Mouse (Mus musculus): ENCODE measurements around the gene Uqcr11.

Gene Uqcr11

GRCm38 (mm10) chr10:80406684-80407501, at the start of gene Uqcr11:
TSS of gene Uqcr11 (minus strand) at chr10:80406830.
- peak; percentile 88 for DNase-seq (ENCODE audit: low read depth, low spot score)

GRCm38 (mm10) chr10:80455697-80456096, 49.1 kb upstream of the Uqcr11 start:
- no peak for DNase-seq (ENCODE audit: low read depth, low spot score)

GRCm38 (mm10) chr10:80454781-80455180, 48.2 kb upstream of the Uqcr11 start:
- no peak for DNase-seq (ENCODE audit: low read depth, low spot score)

- DNase-seq (ENCODE audit: low read depth, low spot score), result no peak
Observed at GRCm38 (mm10) chr10:80453601-80454000, 47.0 kb upstream of the Uqcr11 start.

- peak; percentile 24 for DNase-seq (ENCODE audit: low read depth, low spot score)
Observed at GRCm38 (mm10) chr10:80450599-80450998, 44.0 kb upstream of the Uqcr11 start.

- peak; percentile 72 for DNase-seq (ENCODE audit: low read depth, low spot score)
Observed at GRCm38 (mm10) chr10:80445898-80446601, 39.4 kb upstream of the Uqcr11 start.

- DNase-seq (ENCODE audit: low read depth, low spot score), result no peak
Observed at GRCm38 (mm10) chr10:80445052-80445451, 38.4 kb upstream of the Uqcr11 start.

- DNase-seq (ENCODE audit: low read depth, low spot score), result no peak
Observed at GRCm38 (mm10) chr10:80444339-80445045, 37.9 kb upstream of the Uqcr11 start.

- DNase-seq (ENCODE audit: low read depth, low spot score), result no peak
Observed at GRCm38 (mm10) chr10:80443575-80444278, 37.1 kb upstream of the Uqcr11 start.

GRCm38 (mm10) chr10:80442989-80443388, 36.4 kb upstream of the Uqcr11 start:
- DNase-seq (ENCODE audit: low read depth, low spot score), result no peak

- no peak for DNase-seq (ENCODE audit: low read depth, low spot score)
Observed at GRCm38 (mm10) chr10:80441598-80441997, 35.0 kb upstream of the Uqcr11 start.

- DNase-seq (ENCODE audit: low read depth, low spot score), result no peak
Observed at GRCm38 (mm10) chr10:80440031-80440430, 33.4 kb upstream of the Uqcr11 start.

- no peak for DNase-seq (ENCODE audit: low read depth, low spot score)
Observed at GRCm38 (mm10) chr10:80437973-80438372, 31.3 kb upstream of the Uqcr11 start.

GRCm38 (mm10) chr10:80436276-80436675, 29.6 kb upstream of the Uqcr11 start:
- no peak for DNase-seq (ENCODE audit: low read depth, low spot score)

GRCm38 (mm10) chr10:80435764-80436163, 29.1 kb upstream of the Uqcr11 start:
- no peak for DNase-seq (ENCODE audit: low read depth, low spot score)

- no peak for DNase-seq (ENCODE audit: low read depth, low spot score)
Observed at GRCm38 (mm10) chr10:80434823-80435222, 28.2 kb upstream of the Uqcr11 start.

- no peak for DNase-seq (ENCODE audit: low read depth, low spot score)
Observed at GRCm38 (mm10) chr10:80434233-80434592, 27.6 kb upstream of the Uqcr11 start.

- peak; percentile 94 for DNase-seq (ENCODE audit: low read depth, low spot score)
Observed at GRCm38 (mm10) chr10:80433513-80434232, 27.0 kb upstream of the Uqcr11 start, which contains the start of gene Tcf3. TSS of gene Tcf3 (minus strand) at chr10:80433647.

- no peak for DNase-seq (ENCODE audit: low read depth, low spot score)
Observed at GRCm38 (mm10) chr10:80432936-80433512, 26.4 kb upstream of the Uqcr11 start.

GRCm38 (mm10) chr10:80432387-80432785, 25.8 kb upstream of the Uqcr11 start:
- no peak for DNase-seq (ENCODE audit: low read depth, low spot score)

Measured in embryo, embryonic 11.5 days (tissue).